Mouse (Mus musculus): ENCODE data around the gene Exoc5. TPM values are rescaled to one million over a fixed set of nuclear protein-coding genes. Genes with fewer than 3 reads are reported as not detected.

Exoc5 gene
- polyA plus RNA-seq (2012; ENCODE audit: low replicate concordance) = 7.5 and 7.7 TPM in 2 replicates

GRCm38 (mm10) chr14:49066274-49066823 lies at the start of gene Exoc5:
Exoc5 (minus strand) TSS chr14:49066653.

GRCm38 (mm10) chr14:49065529-49066273 lies 752 bp downstream of the Exoc5 start, which contains the start of gene Ap5m1:
Ap5m1 (plus strand) TSS chr14:49066097.

Other genes starting within 250 kb of the Exoc5 start
- 1.2 and 8.8 TPM in 2 replicates for gene Ap5m1, start 556 bp downstream of the Exoc5 start, polyA plus RNA-seq (2012; ENCODE audit: low replicate concordance)
- gene Naa30, start 105.6 kb upstream of the Exoc5 start, polyA plus RNA-seq (2012; ENCODE audit: low replicate concordance) = 9.6 and 18.6 TPM in 2 replicates
- gene ccdc198, start 178.8 kb upstream of the Exoc5 start, polyA plus RNA-seq (2012; ENCODE audit: low replicate concordance) = not detected in 2 replicates